Mouse (Mus musculus) C3H10T1/2 (cell line): ENCODE data around the gene Cct8l1. TPM values are rescaled to one million over a fixed set of nuclear protein-coding genes. Genes with fewer than 3 reads are reported as not detected.

Experiments
- polyA plus RNA-seq, 2 experiments: library from polyadenylated mRNA; unstranded; fragments of >200 nt; fragmentation: generic; extraction: Trizol; gene quantifications; one replicate each; pipeline ENCODE4 v1.2.1; 2012; ENCODE audit warnings: missing spikeins in 2 of 2

The Cct8l1 gene
- polyA plus RNA-seq: under 1 TPM in 1 of 2 experiments, not detected in 1; 0.02 TPM

GRCm38 (mm10) chr5:25515767-25516166 lies at the start of gene Cct8l1:
TSS of gene Cct8l1 (plus strand) at chr5:25516067.

GRCm38 (mm10) chr5:25498346-25498820 lies 17.5 kb upstream of the Cct8l1 start, which contains the start of gene Kmt2c:
TSS of gene Kmt2c (minus strand) at chr5:25498783.

Other genes with a start within 250 kb of the Cct8l1 start
- 1 to 10 TPM in 1 of 2 experiments, under 1 TPM in 1; 0.27 to 4.9 TPM for gene Kmt2c, start 17.3 kb upstream of the Cct8l1 start, polyA plus RNA-seq
- gene Xrcc2, start 189.8 kb downstream of the Cct8l1 start, polyA plus RNA-seq: 1 to 10 TPM; 1.6 to 4.8 TPM
- gene Actr3b, start 243.9 kb downstream of the Cct8l1 start, polyA plus RNA-seq: 1 to 10 TPM in 1 of 2 experiments, under 1 TPM in 1; 0.96 to 1.1 TPM